Mouse (Mus musculus) neural tube, embryonic 12.5 days (tissue): ENCODE measurements around the gene Tspan13. TPM values are rescaled to one million over a fixed set of nuclear protein-coding genes. Genes with fewer than 3 reads are reported as not detected.

Experiments
- polyA plus RNA-seq: library from polyadenylated mRNA; unstranded; fragments of >200 nt; fragmentation: Nextera tagmentation; extraction: Ambion mirVana; gene quantifications from 2 replicates; pipeline ENCODE4 v1.2.1, GENCODE M21; 2016

Gene Tspan13
- polyA plus RNA-seq, 1 experiment from 2014 or later: 255 TPM

Other genes starting within 250 kb of the Tspan13 start
- not detected in 2 replicates for gene Agr3, start 116.9 kb downstream of the Tspan13 start, polyA plus RNA-seq
- gene Agr2, start 49.6 kb downstream of the Tspan13 start, polyA plus RNA-seq: not detected in 2 replicates
- 30.2 and 32.2 TPM in 2 replicates for gene Ankmy2, start 114.6 kb upstream of the Tspan13 start, polyA plus RNA-seq
- gene Bzw2, start 115.6 kb upstream of the Tspan13 start, polyA plus RNA-seq: 313 and 315 TPM in 2 replicates
- gene Lrrc72, start 210.9 kb upstream of the Tspan13 start, polyA plus RNA-seq: not detected in 2 replicates